In the genomic region with DNA sequence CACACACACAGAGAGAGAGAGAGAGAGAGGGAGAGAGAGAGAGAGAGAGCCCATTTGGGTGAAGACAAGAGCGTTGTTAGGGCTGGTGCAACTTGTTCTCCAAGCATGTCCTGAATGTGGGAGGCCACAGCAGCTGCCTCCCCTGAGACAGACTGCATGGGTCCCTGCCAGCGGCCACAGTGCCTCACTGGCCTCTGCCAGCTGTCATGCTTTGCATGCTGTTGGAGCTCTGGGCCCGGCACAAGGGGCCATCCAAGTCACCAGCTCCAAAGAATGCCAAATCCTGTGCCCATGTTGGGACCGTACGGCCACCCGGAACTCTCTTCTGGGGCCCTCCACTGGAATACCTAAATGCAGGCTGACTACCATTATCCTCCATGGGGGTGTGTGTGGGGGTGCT, we compare ENCODE assay signal across 15 mouse cellular contexts. TPM values are rescaled to one million over a fixed set of nuclear protein-coding genes. Genes with fewer than 3 reads are reported as not detected.
DNase-seq lines count a peak whose midpoint lies in the region; ATAC-seq and TF ChIP-seq lines count a peak whose summit lies in the region.
"Had no signal": no experiment of that assay in that cellular context is flagged by ENCODE, and none has a peak within 500 bp of the region (broad histone marks: within the 10 kb centered on the region; RNA-seq: fewer than 3 reads in every experiment).

No protein-coding gene starts in this region.

- H3K4me1 ChIP-seq in midbrain, postnatal 0 days (ENCODE audit: insufficient read depth, low read length): peaks cover 4% of the 10 kb centered on the region; the same call in 1 of the 2 replicates
- H3K4me1 ChIP-seq in midbrain, embryonic 13.5 days (replicated peaks): peaks cover 31% of the 10 kb centered on the region

- WGBS in midbrain, postnatal 0 days: 68% methylated on average over 6 of the region's 6 CpGs
- 74% methylated on average over 6 of the region's 6 CpGs for WGBS in midbrain, embryonic 13.5 days

- no peak overlapping the region for H3K9ac ChIP-seq in midbrain, postnatal 0 days (replicated peaks; ENCODE audit: low read length, poor library complexity, severe bottlenecking)
- no peak overlapping the region for H3K9ac ChIP-seq in midbrain, embryonic 13.5 days (replicated peaks)

- no peak overlapping the region for H3K4me2 ChIP-seq in midbrain, postnatal 0 days (ENCODE audit: low read depth, low read length, poor library complexity, severe bottlenecking)
- no peak overlapping the region for H3K4me2 ChIP-seq in midbrain, embryonic 13.5 days (replicated peaks)
- H3K4me2 ChIP-seq: liver, embryonic 11.5 days had no signal

- no peak overlapping the region for H3K27ac ChIP-seq in midbrain, postnatal 0 days (ENCODE audit: low read depth, low read length)
- no peak overlapping the region for H3K27ac ChIP-seq in midbrain, embryonic 13.5 days

- peak; percentile 72 for ATAC-seq in midbrain, postnatal 0 days (ENCODE audit: low FRiP score)
- ATAC-seq in midbrain, embryonic 13.5 days: no peak

- H3K27me3 ChIP-seq in midbrain, postnatal 0 days (ENCODE audit: insufficient read depth, low read length): peaks cover 56% of the 10 kb centered on the region
- H3K27me3 ChIP-seq in midbrain, embryonic 13.5 days: peaks cover 89% of the 10 kb centered on the region

- no peak for TF ChIP-seq CTCF in midbrain, postnatal 0 days (IDR thresholded peaks at IDR 0.05)

- no peaks in the 10 kb centered on the region for H3K9me3 ChIP-seq in midbrain, postnatal 0 days (ENCODE audit: low read length)
- no peaks in the 10 kb centered on the region for H3K9me3 ChIP-seq in midbrain, embryonic 13.5 days

- no peaks in the 10 kb centered on the region for H3K36me3 ChIP-seq in midbrain, postnatal 0 days (ENCODE audit: insufficient read depth, low read length)
- H3K36me3 ChIP-seq in midbrain, embryonic 13.5 days: no peaks in the 10 kb centered on the region

- H3K4me3 ChIP-seq in midbrain, postnatal 0 days (ENCODE audit: low read depth, low read length): no peak overlapping the region
- no peak overlapping the region for H3K4me3 ChIP-seq in midbrain, embryonic 13.5 days (replicated peaks)

- peak; percentile 11 to 31 for DNase-seq in cerebellum, adult 18-20 months
- no peak for DNase-seq in cerebellum, adult 8-10 months
- DNase-seq in midbrain, postnatal 0 days (ENCODE audit: low spot score): peak; percentile 89
- peak; percentile 36 to 42 for DNase-seq in left cerebral cortex, adult 18-20 months (ENCODE audit: low spot score in 2 of 2)
- peak; percentile 57 to 59 for DNase-seq in right cerebral cortex, postnatal 36 days (ENCODE audit: low spot score in 2 of 2)
- no peak for DNase-seq in embryo, embryonic 11 days
- DNase-seq in thymus, adult 18-20 months: no peak
- DNase-seq: B cell, adult 2 months had no signal

RNA-seq across cellular contexts. Expression of gene Olig1, which starts 3.6 kb away (rescaled TPM):
- 153 and 196 TPM in 2 replicates for total RNA-seq in midbrain, postnatal 0 days (2014; rRNA removed)
- polyA plus RNA-seq in midbrain, postnatal 0 days (2015; fragmentation: Nextera tagmentation; extraction: Ambion mirVana): 167 and 180 TPM in 2 replicates
- polyA plus RNA-seq in midbrain, embryonic 13.5 days (2015; fragmentation: Nextera tagmentation; extraction: Ambion mirVana): 11.3 and 12.6 TPM in 2 replicates
- total RNA-seq in left cerebral cortex, adult 18-20 months (2021): 10 to 100 TPM; 67.3 to 77.0 TPM
- total RNA-seq: megakaryocyte progenitor cell, adult 5-6 weeks; neutrophil, adult 5-6 weeks had no signal
- polyA plus RNA-seq: kidney, embryonic 14.5 days; liver, embryonic 11.5 days had no signal

RNA-seq across cellular contexts. Expression of gene Olig2, which starts 40.7 kb away (rescaled TPM):
- total RNA-seq in midbrain, postnatal 0 days (2014; rRNA removed): 36.0 and 58.4 TPM in 2 replicates
- 13.3 and 15.7 TPM in 2 replicates for polyA plus RNA-seq in midbrain, postnatal 0 days (2015; fragmentation: Nextera tagmentation; extraction: Ambion mirVana)
- polyA plus RNA-seq in midbrain, embryonic 13.5 days (2015; fragmentation: Nextera tagmentation; extraction: Ambion mirVana): 2.8 and 4.2 TPM in 2 replicates
- 10 to 100 TPM; 19.5 to 22.6 TPM for total RNA-seq in left cerebral cortex, adult 18-20 months (2021)
- total RNA-seq: megakaryocyte progenitor cell, adult 5-6 weeks; neutrophil, adult 5-6 weeks had no signal
- polyA plus RNA-seq: gonadal fat pad, adult 2 months; kidney, embryonic 14.5 days; liver, embryonic 11.5 days; stomach, embryonic 16.5 days had no signal

Comparison
In these comparisons a context has a peak if more than half of its experiments do, and no peak if none do; other contexts are left out.
1. DNase-seq: peak in cerebellum, adult 18-20 months (2 of 2), midbrain, postnatal 0 days (single experiment), left cerebral cortex, adult 18-20 months (2 of 2) and right cerebral cortex, postnatal 36 days (2 of 2); none in cerebellum, adult 8-10 months (single experiment), embryo, embryonic 11 days (single experiment) and thymus, adult 18-20 months (0 of 2).